9 mouse cellular contexts compared by ENCODE assay signal in the genomic region with DNA sequence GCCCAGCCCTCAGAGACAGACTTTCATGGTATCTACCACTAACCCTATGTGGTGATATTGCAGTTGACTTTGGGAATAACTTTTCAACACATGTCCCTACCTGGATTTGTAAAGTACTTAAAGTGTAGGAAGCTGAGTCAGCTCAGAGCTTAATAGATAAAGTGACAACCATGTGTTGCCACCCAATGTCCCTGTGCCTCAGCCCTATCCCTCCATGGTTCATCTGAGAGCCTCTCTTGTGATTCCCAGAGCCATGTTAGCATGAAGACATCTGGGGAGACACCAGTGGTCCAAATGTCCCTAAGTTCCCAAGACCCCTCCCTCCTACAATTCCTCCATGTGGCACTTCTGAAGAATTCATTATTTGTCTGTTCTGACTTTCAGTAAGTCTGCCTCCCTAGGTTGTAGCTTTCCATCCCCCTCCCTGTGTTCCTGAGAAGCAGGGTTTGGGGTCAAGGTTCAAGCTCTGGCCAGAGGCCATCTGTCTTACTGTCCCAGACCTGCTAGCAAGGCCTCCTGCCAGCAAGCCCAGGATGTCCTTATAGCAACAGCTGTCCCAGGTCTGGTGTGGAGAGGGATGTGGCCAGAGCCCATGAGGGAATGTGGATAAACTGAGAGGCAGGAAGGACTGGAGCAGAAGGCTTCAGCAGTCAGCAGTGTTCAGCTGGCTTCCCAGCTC. TPM values are rescaled to one million over a fixed set of nuclear protein-coding genes. Genes with fewer than 3 reads are reported as not detected.
DNase-seq lines count a peak whose midpoint lies in the region; ATAC-seq and TF ChIP-seq lines count a peak whose summit lies in the region.
"Had no signal": no experiment of that assay in that cellular context is flagged by ENCODE, and none has a peak within 500 bp of the region (broad histone marks: within the 10 kb centered on the region; RNA-seq: fewer than 3 reads in every experiment).

No protein-coding gene starts in this region.

- H3K27me3 ChIP-seq in forebrain, embryonic 12.5 days: no peaks in the 10 kb centered on the region
- H3K27me3 ChIP-seq in forebrain, postnatal 0 days (ENCODE audit: insufficient read depth, low read length): no peaks in the 10 kb centered on the region
- no peaks in the 10 kb centered on the region for H3K27me3 ChIP-seq in heart, postnatal 0 days (ENCODE audit: control insufficient read depth, insufficient read depth, low read length)
- no peaks in the 10 kb centered on the region for H3K27me3 ChIP-seq in liver, embryonic 11.5 days (replicated peaks; ENCODE audit: control insufficient read depth, insufficient read depth, low read length)

- no peak overlapping the region for H3K4me3 ChIP-seq in forebrain, embryonic 12.5 days (replicated peaks)
- H3K4me3 ChIP-seq in forebrain, postnatal 0 days (ENCODE audit: low read depth, low read length): no peak overlapping the region
- H3K4me3 ChIP-seq in heart, postnatal 0 days (ENCODE audit: low read depth, low read length): no peak overlapping the region
- H3K4me3 ChIP-seq in liver, embryonic 11.5 days (ENCODE audit: low read depth, low read length): no peak overlapping the region

- H3K9ac ChIP-seq in forebrain, embryonic 12.5 days: no peak overlapping the region
- no peak overlapping the region for H3K9ac ChIP-seq in forebrain, postnatal 0 days
- no peak overlapping the region for H3K9ac ChIP-seq in heart, postnatal 0 days (replicated peaks; ENCODE audit: low read depth, low read length)
- 0 out of 2 replicates have a peak overlapping the region, but pooled peaks have one; percentile 30 for H3K9ac ChIP-seq in liver, embryonic 11.5 days (ENCODE audit: low read depth, low read length)

- no peak overlapping the region for H3K4me2 ChIP-seq in forebrain, embryonic 12.5 days
- H3K4me2 ChIP-seq in forebrain, postnatal 0 days (ENCODE audit: low read depth): no peak overlapping the region
- no peak overlapping the region for H3K4me2 ChIP-seq in heart, postnatal 0 days (ENCODE audit: low read depth, low read length)
- H3K4me2 ChIP-seq in liver, embryonic 11.5 days: peak overlapping the region; percentile 30

- no peak for TF ChIP-seq CTCF in forebrain, postnatal 0 days (IDR thresholded peaks at IDR 0.05; ENCODE audit: low read depth)
- TF ChIP-seq CTCF in heart, postnatal 0 days (IDR thresholded peaks at IDR 0.05; ENCODE audit: low read depth): no peak

- H3K9me3 ChIP-seq in forebrain, embryonic 12.5 days: no peaks in the 10 kb centered on the region
- H3K9me3 ChIP-seq in forebrain, postnatal 0 days (ENCODE audit: low read length): no peaks in the 10 kb centered on the region
- no peaks in the 10 kb centered on the region for H3K9me3 ChIP-seq in heart, postnatal 0 days (replicated peaks; ENCODE audit: control insufficient read depth, low read length)
- no peaks in the 10 kb centered on the region for H3K9me3 ChIP-seq in liver, embryonic 11.5 days (ENCODE audit: control insufficient read depth, low read length)

- peaks cover 10% of the 10 kb centered on the region; the same call in 1 of the 2 replicates for H3K4me1 ChIP-seq in forebrain, embryonic 12.5 days
- no peaks in the 10 kb centered on the region for H3K4me1 ChIP-seq in forebrain, postnatal 0 days (ENCODE audit: insufficient read depth)
- H3K4me1 ChIP-seq in heart, postnatal 0 days (ENCODE audit: control insufficient read depth, insufficient read depth): peaks cover 20% of the 10 kb centered on the region
- H3K4me1 ChIP-seq in liver, embryonic 11.5 days (replicated peaks; ENCODE audit: control insufficient read depth, insufficient read depth, low read length): peaks cover 46% of the 10 kb centered on the region

- DNase-seq in forebrain, postnatal 0 days: no peak
- peak; percentile 31 for DNase-seq in adipocyte (ENCODE audit: low spot score)
- DNase-seq in heart, postnatal 0 days (ENCODE audit: low spot score): no peak
- DNase-seq in liver, embryonic 11.5 days (ENCODE audit: low spot score): no peak
- no peak for DNase-seq in right cerebral cortex, postnatal 10 days (ENCODE audit: low spot score in 2 of 2)
- DNase-seq in cerebellum, postnatal 25 days: no peak
- DNase-seq in left cerebral cortex, adult 9 months (ENCODE audit: low spot score in 2 of 2): no peak

- ATAC-seq in forebrain, embryonic 12.5 days (ENCODE audit: low FRiP score): no peak
- no peak for ATAC-seq in forebrain, postnatal 0 days
- ATAC-seq in heart, postnatal 0 days (ENCODE audit: insufficient read depth, low read depth): peak; percentile 67
- ATAC-seq in liver, embryonic 11.5 days (replicated peaks; ENCODE audit: low FRiP score): 0 out of 2 replicates have a peak, but pooled peaks have one; percentile 1

- H3K27ac ChIP-seq in forebrain, embryonic 12.5 days: 0 out of 2 replicates have a peak overlapping the region, but pooled peaks have one; percentile 42
- H3K27ac ChIP-seq in forebrain, postnatal 0 days (ENCODE audit: low read depth, low read length): no peak overlapping the region
- H3K27ac ChIP-seq in heart, postnatal 0 days (ENCODE audit: low read depth): peak overlapping the region; percentile 78
- peak overlapping the region; percentile 79 for H3K27ac ChIP-seq in liver, embryonic 11.5 days (ENCODE audit: low read depth, low read length)

- no peaks in the 10 kb centered on the region for H3K36me3 ChIP-seq in forebrain, embryonic 12.5 days (replicated peaks)
- no peaks in the 10 kb centered on the region for H3K36me3 ChIP-seq in forebrain, postnatal 0 days (ENCODE audit: insufficient read depth)
- H3K36me3 ChIP-seq in heart, postnatal 0 days (replicated peaks; ENCODE audit: control insufficient read depth, insufficient read depth, low read length): no peaks in the 10 kb centered on the region
- H3K36me3 ChIP-seq in liver, embryonic 11.5 days (ENCODE audit: control insufficient read depth, insufficient read depth, low read length): no peaks in the 10 kb centered on the region

- no peak for TF ChIP-seq EP300 in heart, postnatal 0 days (IDR thresholded peaks at IDR 0.05; ENCODE audit: low read depth)

RNA-seq across cellular contexts. Expression of gene Noxa1, which starts 15.7 kb away (rescaled TPM):
- 0.24 TPM in 1 of 2 replicates, not detected in the other for polyA plus RNA-seq in forebrain, embryonic 12.5 days (2016; fragmentation: Nextera tagmentation; extraction: Ambion mirVana)
- total RNA-seq in forebrain, postnatal 0 days (2014; rRNA removed): not detected in 2 replicates
- not detected in 2 replicates for polyA plus RNA-seq in forebrain, postnatal 0 days (2015; fragmentation: Nextera tagmentation; extraction: Ambion mirVana)
- not detected in 2 replicates for total RNA-seq in heart, postnatal 0 days (2014; rRNA removed; ENCODE audit: low replicate concordance)
- not detected in 2 replicates for polyA plus RNA-seq in heart, postnatal 0 days (2015; fragmentation: Nextera tagmentation; extraction: Ambion mirVana)
- polyA plus RNA-seq in liver, embryonic 11.5 days (2014; fragmentation: Nextera tagmentation; extraction: Ambion mirVana): 0.69 and 1.0 TPM in 2 replicates
- total RNA-seq: granulocyte monocyte progenitor cell, adult 5-6 weeks had no signal

RNA-seq across cellular contexts. Expression of gene Entpd8, which starts 30.5 kb away (rescaled TPM):
- polyA plus RNA-seq in forebrain, embryonic 12.5 days (2016; fragmentation: Nextera tagmentation; extraction: Ambion mirVana): not detected in 2 replicates
- total RNA-seq in forebrain, postnatal 0 days (2014; rRNA removed): not detected in 2 replicates
- polyA plus RNA-seq in forebrain, postnatal 0 days (2015; fragmentation: Nextera tagmentation; extraction: Ambion mirVana): not detected in 2 replicates
- total RNA-seq in heart, postnatal 0 days (2014; rRNA removed; ENCODE audit: low replicate concordance): not detected in 2 replicates
- not detected in 2 replicates for polyA plus RNA-seq in heart, postnatal 0 days (2015; fragmentation: Nextera tagmentation; extraction: Ambion mirVana)
- polyA plus RNA-seq in liver, embryonic 11.5 days (2014; fragmentation: Nextera tagmentation; extraction: Ambion mirVana): 0.90 and 1.7 TPM in 2 replicates
- total RNA-seq: granulocyte monocyte progenitor cell, adult 5-6 weeks had no signal

RNA-seq across cellular contexts. Expression of gene Nsmf, which starts 56.5 kb away (rescaled TPM):
- 103 and 112 TPM in 2 replicates for polyA plus RNA-seq in forebrain, embryonic 12.5 days (2016; fragmentation: Nextera tagmentation; extraction: Ambion mirVana)
- 285 and 329 TPM in 2 replicates for total RNA-seq in forebrain, postnatal 0 days (2014; rRNA removed)
- polyA plus RNA-seq in forebrain, postnatal 0 days (2015; fragmentation: Nextera tagmentation; extraction: Ambion mirVana): 258 and 262 TPM in 2 replicates
- total RNA-seq in heart, postnatal 0 days (2014; rRNA removed; ENCODE audit: low replicate concordance): 68.3 and 86.7 TPM in 2 replicates
- 33.5 and 36.0 TPM in 2 replicates for polyA plus RNA-seq in heart, postnatal 0 days (2015; fragmentation: Nextera tagmentation; extraction: Ambion mirVana)
- 29.0 and 32.6 TPM in 2 replicates for polyA plus RNA-seq in liver, embryonic 11.5 days (2014; fragmentation: Nextera tagmentation; extraction: Ambion mirVana)

Comparison
In these comparisons a context has a peak if more than half of its experiments do, and no peak if none do; other contexts are left out.
1. ATAC-seq: peak in heart, postnatal 0 days (single experiment) and liver, embryonic 11.5 days (single experiment); none in forebrain, embryonic 12.5 days (single experiment) and forebrain, postnatal 0 days (single experiment).